Mouse (Mus musculus) spleen, adult 18-20 months (tissue): ENCODE measurements around the gene Tex37.

Source experiments
- DNase-seq, 2 experiments: peaks; one replicate each; pipeline ENCODE4 v3.0.0; 2022; ENCODE audit warnings: mixed read lengths in 2 of 2

The Tex37 gene

DNA sequence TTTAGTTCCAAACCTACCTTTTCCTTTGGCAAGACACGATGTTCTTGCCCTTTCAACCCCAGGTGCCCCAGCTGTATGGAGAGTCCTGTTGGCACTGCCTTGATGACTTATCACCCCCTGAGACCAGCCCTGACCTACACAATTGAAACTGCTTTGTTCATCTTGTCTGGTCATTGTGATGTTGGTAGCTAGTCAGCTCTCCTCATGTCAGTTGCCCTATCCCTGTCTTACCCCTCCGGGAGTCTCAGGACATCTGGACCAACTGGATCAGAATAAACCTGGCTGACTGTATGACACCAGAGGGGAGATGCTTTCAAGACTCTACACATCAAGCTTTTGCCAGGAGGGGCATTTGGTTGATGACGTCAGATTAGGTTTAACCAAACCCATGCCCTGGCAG, at the start of gene Tex37:
Tex37 (minus strand) TSS at position 101 of the 400 bp plus-strand sequence.
- DNase-seq: no peak

GRCm38 (mm10) chr6:70968291-70968690, 49.6 kb upstream of the Tex37 start:
- DNase-seq: no peak

- DNase-seq: peak in 1 of 2 experiments; percentile 3
These were observed 48.7 kb upstream of the Tex37 start for GRCm38 (mm10) chr6:70967422-70967821.

DNA sequence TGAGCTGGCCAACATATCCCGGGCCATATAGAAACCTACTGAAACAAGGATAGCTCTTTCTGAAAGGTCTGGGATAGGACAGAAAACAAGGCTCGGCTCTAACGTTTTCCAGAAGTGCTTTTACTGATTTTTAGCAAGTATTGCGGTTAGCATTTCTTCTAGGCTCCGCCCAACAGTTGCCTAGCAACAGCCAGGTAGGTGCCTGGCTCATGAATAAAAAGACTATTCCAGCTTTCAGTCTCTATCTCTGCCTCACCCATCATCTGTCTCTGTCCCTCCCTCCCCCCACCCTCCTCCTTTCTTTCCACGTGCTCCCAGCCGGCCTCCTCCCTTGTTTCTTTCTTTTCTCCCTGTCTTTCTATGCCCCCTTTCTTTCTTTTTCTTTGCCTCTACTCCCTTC, 47.0 kb upstream of the Tex37 start:
- no peak for DNase-seq

- DNase-seq: no peak
These were observed 45.5 kb upstream of the Tex37 start for GRCm38 (mm10) chr6:70964116-70964830.

DNA sequence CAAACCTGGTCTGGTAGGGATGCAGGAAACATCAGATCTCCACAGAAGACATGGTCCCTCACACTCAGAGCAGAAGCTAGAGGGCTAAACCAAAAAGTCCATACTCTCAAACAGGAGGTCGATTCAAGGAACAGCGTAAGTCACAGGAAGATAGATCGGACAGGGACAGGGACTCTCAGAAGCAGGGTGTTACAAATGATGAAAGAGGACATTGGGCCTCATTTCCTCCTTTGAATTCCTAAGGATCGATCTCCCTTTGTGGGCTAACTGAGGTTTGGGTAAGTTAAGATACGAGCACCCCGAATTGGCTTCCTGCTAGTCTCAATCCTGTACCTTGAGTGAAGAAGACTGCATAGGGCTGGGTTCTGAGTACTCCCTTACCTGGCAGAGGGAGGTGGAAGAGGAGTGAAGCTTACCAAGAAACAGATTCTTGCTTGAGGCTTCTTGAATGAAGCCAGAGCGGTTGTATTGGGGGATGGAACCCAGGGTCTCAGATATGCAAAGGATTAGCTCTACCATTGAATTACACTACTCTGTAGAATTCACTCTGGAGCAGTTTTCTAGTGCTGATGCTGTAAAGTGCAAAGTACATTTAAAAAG, 38.7 kb upstream of the Tex37 start:
- no peak for DNase-seq

DNA sequence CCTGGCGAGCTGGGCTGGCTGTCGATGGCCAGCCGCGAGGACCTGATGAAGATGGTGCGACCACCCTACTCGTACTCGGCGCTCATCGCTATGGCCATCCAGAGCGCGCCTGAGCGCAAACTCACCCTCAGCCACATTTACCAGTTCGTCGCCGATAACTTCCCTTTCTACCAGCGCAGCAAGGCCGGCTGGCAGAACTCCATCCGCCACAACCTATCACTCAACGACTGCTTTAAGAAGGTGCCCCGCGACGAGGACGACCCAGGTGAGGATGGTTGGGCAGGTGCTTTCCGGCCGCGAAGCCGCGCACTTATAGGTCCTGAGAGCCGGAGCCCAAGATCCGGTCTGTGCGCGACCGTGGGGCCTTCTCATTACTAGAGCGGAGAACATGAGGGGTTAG, 38.2 kb upstream of the Tex37 start:
- DNase-seq: peak in 1 of 2 experiments; percentile 4

- DNase-seq: peak in 1 of 2 experiments; percentile 11
These were observed 37.7 kb upstream of the Tex37 start, which contains the start of gene Foxi3 for GRCm38 (mm10) chr6:70956285-70956912. Gene Foxi3 (plus strand): TSS chr6:70956531.

GRCm38 (mm10) chr6:70955841-70956240, 37.1 kb upstream of the Tex37 start:
- DNase-seq: no peak

DNA sequence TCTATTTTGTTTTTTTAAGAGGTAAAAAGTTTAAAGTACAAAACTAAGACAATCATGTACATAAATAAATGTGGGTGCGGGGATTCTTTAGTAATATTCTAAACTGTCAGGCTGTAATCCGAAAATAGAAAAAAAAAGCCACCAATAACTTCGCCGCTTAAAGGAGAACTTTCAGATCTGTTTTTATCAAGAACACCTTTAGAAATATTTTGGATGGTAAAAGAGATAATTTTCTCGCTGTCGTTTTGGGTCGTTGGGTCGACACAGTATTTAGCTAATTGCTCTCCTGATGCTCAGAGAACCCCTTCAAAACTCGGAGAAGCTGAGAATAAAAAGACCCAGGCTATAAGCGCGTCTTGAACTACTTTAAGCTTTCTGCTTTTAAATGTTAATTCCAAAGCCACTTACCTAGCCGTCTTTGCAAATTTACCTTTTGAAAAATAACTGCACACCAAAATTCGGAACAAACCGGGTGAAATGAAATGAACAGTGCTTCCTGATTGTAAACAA, 36.6 kb upstream of the Tex37 start:
- DNase-seq: no peak

DNA sequence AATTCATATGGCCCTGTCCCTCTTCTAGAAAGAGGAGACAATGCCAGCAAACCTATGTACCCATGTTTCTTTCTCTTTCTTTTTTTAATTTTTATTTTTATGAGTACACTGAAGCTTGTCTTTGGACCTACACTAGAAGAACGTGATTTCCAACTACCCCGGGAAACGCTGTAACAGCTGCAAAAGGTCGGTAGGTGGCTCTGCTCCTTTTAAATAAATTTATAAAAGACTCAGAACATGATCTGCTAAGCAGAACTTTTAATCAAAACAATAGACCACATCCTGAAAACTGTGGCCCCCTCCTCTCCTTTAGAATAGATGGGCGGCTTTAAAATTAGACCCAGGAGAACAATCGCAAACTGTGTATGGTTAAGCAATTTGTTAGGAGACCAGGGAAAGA, 35.3 kb upstream of the Tex37 start:
- DNase-seq: peak in 1 of 2 experiments; percentile 4

- no peak for DNase-seq
These were observed 34.5 kb upstream of the Tex37 start for GRCm38 (mm10) chr6:70953274-70953673.

- DNase-seq: no peak
These were observed 13.1 kb upstream of the Tex37 start for GRCm38 (mm10) chr6:70931801-70932200.

DNA sequence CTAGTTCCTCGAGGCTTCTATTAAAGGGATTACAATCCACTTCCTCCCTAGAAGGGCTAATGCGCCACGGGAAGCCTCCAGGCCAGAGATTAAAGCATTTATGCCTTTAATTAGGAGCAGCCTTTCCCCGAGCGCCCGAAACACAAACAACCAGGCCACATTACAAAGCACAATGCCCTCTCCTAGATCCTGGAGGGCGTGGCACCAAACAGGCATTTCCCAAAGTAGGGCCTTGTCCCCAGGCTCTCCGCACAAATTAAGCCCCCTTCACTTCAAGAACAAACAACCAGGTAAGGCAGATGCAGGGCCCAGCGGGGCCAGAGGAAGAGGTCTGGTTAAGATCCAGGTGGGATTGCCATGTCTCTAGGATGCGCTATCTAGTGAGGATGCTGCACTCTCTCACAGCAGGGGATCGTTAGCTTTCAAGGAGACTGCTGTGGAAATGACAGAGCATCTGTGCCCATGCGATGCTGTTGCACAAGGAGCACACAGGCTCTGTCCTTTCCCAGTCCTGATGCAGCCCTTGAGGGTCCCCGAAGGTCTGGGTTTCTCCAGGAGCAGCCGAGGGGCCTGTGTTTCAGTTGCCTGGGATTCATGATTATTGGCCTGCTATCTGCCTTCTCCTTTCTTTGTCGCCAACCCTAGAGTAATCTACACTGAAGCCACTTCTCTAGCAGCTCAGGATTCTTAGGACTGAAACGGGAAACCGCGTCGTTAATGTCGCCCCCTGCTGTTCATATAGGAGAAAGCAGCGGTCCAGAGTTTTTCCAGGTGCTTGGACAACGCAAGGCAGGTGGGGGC, 2.7 kb upstream of the Tex37 start:
- peak in 1 of 2 experiments; percentile 16 for DNase-seq

DNA sequence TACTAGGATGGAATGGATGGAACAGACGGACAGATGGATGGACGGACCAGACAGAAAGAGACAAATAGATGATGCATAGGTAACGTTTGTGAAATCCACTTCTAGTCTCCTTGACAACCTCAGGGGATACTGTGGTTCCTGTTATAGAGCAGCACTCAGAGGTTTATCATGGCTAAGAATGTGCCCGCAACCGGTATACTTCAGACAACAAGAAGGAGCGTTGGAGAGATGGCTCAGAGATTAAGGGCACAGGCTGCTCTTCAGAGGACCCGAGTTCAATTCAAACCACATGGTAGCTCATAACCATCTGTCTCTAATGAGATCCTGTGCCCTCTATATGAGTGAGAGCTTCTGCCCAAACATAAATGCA, 6.3 kb downstream of the Tex37 start:
- no peak for DNase-seq

DNA sequence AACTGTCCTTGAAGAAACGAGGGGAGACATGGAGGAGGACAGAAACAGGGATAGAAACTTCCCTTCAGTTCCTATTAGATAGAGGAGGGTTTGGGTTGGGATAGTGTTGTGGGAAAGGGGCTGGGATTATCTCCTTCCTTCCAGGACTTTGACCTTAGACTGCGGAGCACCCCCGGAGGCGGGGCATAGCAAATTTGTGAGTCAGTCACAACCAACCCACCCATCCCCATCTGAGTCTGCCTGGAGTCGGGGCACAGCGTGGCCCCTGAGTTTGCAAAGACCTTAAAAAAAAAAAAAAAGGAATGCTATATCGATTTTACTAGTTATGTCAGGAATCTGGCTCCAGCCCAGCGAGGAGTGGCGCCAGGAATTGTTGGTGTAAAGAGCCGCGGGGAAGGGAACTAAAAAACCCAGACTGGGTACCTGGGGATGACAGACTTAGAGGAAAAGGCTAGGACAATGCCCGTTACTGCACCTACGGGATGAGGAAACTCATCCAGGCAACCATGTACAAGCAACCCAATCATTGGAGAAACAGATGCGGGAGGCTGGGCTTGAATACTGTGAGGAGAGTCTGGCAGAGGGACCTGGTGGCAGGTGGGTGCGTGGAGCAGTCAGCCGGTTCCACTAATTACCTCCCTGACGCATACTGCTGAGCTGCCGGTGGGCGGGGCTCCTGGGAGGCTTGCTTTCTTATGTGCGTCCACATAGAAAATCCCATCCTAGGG, 6.9 kb downstream of the Tex37 start:
- DNase-seq: no peak

DNA sequence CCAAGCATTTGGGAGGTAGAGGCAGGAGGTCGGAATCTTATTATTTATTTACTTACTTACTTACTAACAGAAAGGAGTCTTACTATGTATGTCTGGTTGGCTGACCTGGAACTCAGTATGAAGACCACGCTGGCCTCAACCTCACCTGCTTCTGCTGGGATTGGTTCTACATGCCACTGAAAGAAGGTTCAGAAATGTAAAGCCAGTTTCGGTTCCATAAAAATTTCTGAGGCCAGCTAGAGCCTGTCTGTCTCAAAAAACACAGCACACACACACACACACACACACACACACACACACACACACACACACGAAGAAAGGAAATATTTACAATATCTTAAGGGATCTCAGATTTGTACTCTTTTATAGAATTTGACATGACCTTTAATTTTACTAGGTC, 8.4 kb downstream of the Tex37 start:
- DNase-seq: no peak

- no peak for DNase-seq
These were observed 9.2 kb downstream of the Tex37 start for GRCm38 (mm10) chr6:70909572-70909971.

GRCm38 (mm10) chr6:70903689-70904088, 15.0 kb downstream of the Tex37 start:
- no peak for DNase-seq

GRCm38 (mm10) chr6:70899594-70900003, 19.1 kb downstream of the Tex37 start:
- no peak for DNase-seq

- no peak for DNase-seq
These were observed 20.6 kb downstream of the Tex37 start for GRCm38 (mm10) chr6:70898166-70898565.

DNA sequence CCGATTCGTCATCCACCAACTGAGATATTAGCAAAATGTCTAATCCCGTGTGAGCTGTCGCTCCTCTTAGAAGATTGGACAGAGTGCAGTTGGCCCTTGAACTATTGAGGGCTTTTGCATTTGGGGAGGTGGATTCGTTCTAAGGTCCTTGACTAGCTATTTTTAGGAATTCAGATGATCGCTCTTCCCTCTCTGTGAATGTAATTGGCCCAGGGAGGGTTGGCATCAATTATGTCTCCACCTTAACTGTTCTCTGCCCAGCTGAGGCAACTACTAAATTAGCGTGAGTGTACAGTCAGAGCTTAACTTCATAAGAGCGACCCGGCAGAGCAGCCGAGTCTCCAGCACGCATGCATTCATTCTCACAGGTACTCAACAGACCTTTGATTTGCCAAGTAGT, 30.7 kb downstream of the Tex37 start:
- no peak for DNase-seq
